Mouse (Mus musculus) spleen, postnatal 36 days (tissue): ENCODE data around the gene Peli3.
A peak's percentile ranks its signal among the peaks of the same experiment; 100 is the strongest.

Source experiments
- DNase-seq, 2 experiments: peaks; one replicate each; pipeline ENCODE4 v3.0.0; 2022; ENCODE audit warnings: low spot score in 2 of 2, mixed read lengths in 1 of 2

Gene Peli3

DNA sequence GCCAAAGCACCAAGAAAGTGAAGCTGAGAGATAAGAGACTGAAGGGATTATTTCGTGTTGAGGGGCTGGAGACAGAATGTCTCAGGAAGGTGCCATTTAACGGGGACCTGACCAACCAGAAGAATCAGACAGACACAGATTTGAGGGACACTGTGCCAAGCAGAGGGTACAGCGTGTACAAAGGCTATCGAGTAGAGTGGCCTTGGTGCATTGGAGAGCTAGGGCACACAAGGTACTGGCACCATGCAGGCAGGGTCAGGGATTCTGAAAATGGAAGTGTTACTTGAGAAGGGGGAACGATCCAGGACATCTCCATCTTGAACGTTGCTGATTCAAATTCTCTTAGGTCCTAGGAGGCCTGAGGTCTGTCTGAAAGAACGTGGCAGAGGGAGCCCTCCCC lies 33.6 kb downstream of the Peli3 start:
- no peak for DNase-seq

DNA sequence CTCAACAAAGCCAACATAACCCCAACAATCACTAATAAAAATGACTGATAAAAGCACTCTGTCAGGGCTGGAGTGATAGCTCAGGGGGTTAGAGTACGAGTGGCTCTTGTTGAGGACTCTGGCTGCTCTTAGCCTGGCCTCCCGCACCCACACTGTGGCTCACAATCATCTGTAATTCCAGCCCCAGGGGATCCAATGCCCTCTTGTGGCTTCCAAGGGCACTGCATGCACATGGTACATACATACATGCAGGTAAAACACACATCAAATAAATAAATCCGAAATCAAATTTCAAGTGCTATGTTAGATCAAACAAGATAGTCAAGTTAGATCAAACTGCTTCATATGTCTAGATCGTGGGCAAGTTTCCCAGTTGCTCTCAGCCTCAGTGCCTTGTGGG lies 34.8 kb downstream of the Peli3 start:
- DNase-seq = peak in 1 of 2 experiments; percentile 16

DNA sequence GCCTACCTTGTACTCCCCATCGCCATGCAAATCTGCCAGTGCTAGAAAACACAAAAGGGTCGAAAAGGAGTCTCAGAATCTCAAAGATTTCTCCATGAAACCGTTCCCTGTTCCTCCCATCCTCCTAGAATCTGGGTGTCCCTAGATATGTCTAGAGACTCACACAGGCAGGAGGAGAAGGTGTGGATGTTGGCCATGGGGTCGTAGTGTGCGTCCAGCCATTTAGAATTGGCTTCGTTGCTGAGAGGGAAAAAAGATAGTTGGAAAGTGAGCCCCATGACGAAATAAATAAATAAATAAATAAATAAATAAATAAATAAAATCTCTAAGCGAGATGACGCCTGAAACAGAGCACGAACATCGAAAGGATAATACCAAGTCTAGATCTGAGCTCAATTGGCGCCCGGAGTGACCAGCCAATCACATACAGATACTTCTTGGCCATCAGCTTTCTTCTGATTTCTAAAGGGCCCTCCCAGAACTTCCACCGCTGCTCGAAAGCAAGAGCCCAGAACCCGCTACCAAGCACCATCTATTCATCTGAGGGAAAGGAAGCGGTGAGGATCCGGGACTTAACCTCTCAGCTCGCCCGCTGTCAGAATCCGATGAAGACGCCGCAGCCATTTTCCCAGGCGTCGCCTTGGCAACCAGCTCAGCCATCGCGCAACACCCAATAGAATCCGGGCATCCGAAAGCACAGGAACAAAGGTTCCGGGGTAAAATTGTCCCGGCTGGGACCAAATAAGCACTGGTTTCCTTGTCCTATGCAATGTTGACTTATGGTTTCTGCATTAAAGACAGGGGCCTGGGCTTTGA lies 36.7 kb downstream of the Peli3 start, which contains the start of gene Bbs1:
Gene Bbs1, minus strand, starts transcription at position 650 of the 816 bp plus-strand sequence.
- DNase-seq = peak; percentile 52 to 68

DNA sequence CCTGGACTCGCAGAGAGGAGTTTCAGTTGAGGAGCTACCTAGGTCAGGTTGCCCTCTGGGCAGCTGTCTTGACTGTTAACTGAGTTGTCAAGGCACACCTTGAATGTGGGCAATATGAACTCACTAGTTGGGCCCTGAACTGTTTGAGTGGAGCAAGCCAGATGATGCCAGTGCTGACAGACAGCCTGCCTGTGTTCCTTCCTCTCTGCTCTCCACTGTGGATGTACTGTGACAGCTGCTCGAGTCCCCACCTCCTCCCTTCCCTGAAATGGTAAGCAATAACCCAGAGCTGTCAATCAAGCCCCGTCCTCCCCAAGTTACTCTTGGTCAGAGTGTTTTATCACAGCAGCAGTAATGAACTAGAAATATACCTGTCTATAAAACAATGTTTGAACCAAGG lies 43.0 kb downstream of the Peli3 start:
- no peak for DNase-seq

DNA sequence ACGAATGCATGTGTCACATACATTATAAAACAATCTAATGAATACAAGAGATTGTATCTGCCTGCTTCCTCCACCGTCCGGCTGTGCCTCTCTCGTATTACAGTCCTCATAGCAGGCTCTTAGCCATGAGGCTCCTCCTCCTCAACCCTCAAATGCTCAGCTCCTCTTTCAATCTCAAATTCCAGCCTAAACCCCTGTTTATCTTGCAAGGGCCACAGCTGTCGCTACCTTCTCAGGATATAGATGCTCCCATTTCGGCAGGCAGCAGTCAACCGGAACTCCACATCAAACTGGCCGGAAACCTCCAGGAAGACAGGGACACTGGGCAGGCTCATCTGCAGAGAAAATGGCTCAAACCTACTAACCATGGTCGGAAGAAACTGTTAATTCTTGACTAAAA lies 44.0 kb downstream of the Peli3 start:
- DNase-seq = no peak

DNA sequence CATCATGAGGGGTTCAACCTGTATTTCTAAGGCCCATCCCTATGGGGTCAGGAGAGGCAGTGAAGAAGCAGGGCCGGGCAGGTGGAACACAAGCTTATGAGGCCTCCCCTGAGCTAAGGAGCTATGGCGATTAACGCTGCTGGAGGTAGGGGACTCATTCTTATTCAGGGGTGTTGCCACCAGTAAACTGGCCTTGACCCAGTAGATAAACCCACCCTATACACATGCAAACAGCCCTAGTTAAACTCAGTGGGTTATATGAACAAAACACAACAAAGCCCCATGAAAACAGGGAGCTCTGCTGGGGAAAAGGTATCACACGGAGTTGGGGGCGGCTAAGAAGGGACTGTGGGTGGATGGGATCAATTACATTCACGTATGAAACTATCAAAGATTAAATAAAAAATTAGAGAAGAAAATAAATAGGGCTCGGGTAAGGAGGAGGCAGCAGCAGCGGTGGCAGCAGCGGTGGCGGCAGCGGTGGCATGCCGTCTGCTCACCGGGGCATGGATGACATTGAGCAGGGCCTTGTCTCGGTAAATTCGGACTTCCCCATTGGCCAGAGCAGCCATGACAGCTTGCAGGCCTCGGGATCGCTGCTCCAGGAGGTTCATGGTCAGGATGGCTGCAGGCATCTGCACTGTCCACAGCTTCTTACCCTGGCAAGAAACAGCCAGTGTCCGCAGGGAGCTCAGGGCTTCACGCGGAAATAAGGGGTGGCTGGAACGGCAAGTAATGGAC lies 46.0 kb downstream of the Peli3 start:
- no peak for DNase-seq

DNA sequence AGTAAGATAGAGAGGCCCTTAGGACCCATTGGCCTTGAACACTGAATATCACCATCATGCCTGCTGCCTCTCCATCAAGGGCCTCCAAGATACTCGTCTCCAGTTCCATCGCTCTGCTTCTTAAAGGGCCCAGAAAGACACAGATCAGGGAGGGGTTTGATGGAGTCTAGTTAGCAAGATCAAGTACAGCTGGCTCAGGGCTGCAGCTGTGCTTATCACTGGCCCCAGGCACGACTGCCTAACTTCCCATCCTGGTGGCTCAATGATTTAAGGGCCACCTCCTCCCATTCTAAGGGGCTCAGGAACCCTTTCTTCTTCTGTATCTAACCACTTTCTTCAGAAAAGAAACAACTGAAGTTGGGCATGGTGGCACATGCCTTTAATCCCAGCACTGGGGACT lies 51.1 kb downstream of the Peli3 start:
- peak; percentile 30 to 31 for DNase-seq

DNA sequence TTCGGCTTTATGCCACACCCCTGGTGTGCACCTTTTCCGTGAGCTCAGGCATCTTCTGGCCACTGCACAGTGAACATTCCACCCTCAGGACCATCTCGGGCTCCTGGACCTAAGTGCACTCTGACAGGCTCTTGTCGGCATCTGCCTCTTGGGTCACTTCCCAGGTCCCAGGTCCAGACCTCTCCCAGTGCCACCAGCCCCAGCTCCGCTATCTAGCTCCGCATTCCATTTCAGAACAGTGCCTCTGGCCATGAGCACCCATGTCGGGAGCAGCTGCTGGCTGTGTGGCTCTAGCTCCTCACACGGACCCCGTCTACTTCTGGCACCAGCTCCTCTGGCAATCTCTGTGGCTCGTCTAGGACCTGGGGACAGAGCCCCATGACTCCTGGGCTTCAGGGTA lies 53.1 kb downstream of the Peli3 start:
- DNase-seq = no peak

DNA sequence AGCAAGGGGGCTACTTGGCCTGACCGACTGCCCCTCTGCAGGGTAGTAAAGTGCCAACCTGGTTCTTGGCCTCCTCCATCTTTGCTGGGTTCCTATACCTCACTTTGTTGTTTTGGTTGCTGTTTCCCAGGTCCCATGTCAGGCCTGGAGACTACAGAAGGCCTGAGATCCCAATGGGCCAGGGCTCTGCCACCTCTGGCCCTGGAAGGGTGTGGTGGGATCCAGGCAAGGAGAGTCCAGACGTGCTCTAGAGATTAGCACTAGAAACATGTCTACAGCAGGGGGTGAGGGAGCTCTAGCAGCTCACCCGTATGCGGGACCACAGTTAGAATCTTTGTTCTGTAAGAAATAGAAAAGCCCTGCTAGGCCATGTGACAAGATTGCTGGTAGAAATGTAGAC lies 59.0 kb downstream of the Peli3 start:
- DNase-seq = no peak
